Mouse (Mus musculus): Measurements from ENCODE around the gene BC017158. TPM values are rescaled to one million over a fixed set of nuclear protein-coding genes. Genes with fewer than 3 reads are reported as not detected.

BC017158 gene
- 10 to 100 TPM; 24.4 to 37.3 TPM for total RNA-seq (2023)

GRCm38 (mm10) chr7:128297617-128298480 lies at the start of gene BC017158:
TSS of gene BC017158 (minus strand) at chr7:128298170.

DNA sequence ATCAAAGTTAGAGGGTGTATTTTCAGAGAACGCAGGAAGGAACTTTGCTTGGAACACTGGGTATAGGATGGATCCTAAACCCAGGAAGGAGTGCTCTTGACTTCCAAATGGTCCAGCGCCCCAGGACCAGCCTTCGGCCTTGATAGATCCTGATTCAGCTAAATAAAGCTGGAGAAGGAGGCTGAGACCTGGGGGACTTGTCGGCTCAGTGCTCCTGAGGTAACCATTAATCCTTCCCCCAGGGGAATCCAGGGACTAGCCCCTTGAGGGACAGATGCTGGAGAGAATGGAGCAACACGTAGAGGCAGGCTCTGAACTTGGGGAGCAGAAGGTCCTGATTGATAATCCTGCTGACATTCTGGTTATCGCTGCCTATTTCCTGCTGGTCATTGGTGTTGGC lies 32.6 kb downstream of the BC017158 start, which contains the start of gene Slc5a2:
TSS of gene Slc5a2 (plus strand) at position 247 of the 400 bp plus-strand sequence.

GRCm38 (mm10) chr7:128246496-128247391 lies 51.2 kb downstream of the BC017158 start, which contains the start of gene Tgfb1i1:
TSS of gene Tgfb1i1 (plus strand) at chr7:128246812.

GRCm38 (mm10) chr7:128237927-128238778 lies 59.8 kb downstream of the BC017158 start, which contains the start of gene 9130023H24Rik:
TSS of gene 9130023H24Rik (minus strand) at chr7:128238031.

GRCm38 (mm10) chr7:128236856-128237592 lies 60.9 kb downstream of the BC017158 start, which contains the start of gene Armc5:
TSS of gene Armc5 (plus strand) at chr7:128237342.

Other genes with a start within 250 kb of the BC017158 start
- gene Itgam, start 235.5 kb downstream of the BC017158 start, total RNA-seq (2023), result 1 to 10 TPM in 1 of 2 experiments, under 1 TPM in 1; 0.83 to 2.7 TPM
- gene Gm49368, start 235.5 kb downstream of the BC017158 start, total RNA-seq (2023), result not detected
- gene Itgax, start 168.6 kb downstream of the BC017158 start, total RNA-seq (2023), result 1 to 10 TPM; 1.4 to 5.0 TPM
- gene Itgad, start 143.8 kb downstream of the BC017158 start, total RNA-seq (2023), result 1 to 10 TPM; 4.5 to 5.0 TPM
- not detected for gene Cox6a2, start 91.8 kb downstream of the BC017158 start, total RNA-seq (2023)
- 10 to 100 TPM; 24.1 to 25.7 TPM for gene Armc5, start 60.8 kb downstream of the BC017158 start, total RNA-seq (2023)
- 1 to 10 TPM; 3.8 to 3.9 TPM for gene 9130023H24Rik, start 60.1 kb downstream of the BC017158 start, total RNA-seq (2023)
- 1 to 10 TPM; 4.1 to 4.7 TPM for gene Tgfb1i1, start 51.4 kb downstream of the BC017158 start, total RNA-seq (2023)
- gene Slc5a2, start 32.5 kb downstream of the BC017158 start, total RNA-seq (2023), result under 1 TPM in 1 of 2 experiments, not detected in 1; 0.33 TPM
- 100 to 1,000 TPM; 181 to 194 TPM for gene Rgs10, start 120.6 kb upstream of the BC017158 start, total RNA-seq (2023)
- 100 to 1,000 TPM; 136 to 141 TPM for gene Tial1, start 163.5 kb upstream of the BC017158 start, total RNA-seq (2023)
- 10 to 100 TPM; 14.4 to 17.2 TPM for gene Bag3, start 225.4 kb upstream of the BC017158 start, total RNA-seq (2023)

Data from T-cell, adult 66 days (primary cell).